ENCODE assay signal across 15 mouse cellular contexts in genomic region chr8:73512613-73513012, GRCm38 (mm10).
A peak's percentile ranks its signal among the peaks of the same experiment; 100 is the strongest.
DNase-seq lines count a peak whose midpoint lies in the region; ATAC-seq and TF ChIP-seq lines count a peak whose summit lies in the region.
"Had no signal": no experiment of that assay in that cellular context is flagged by ENCODE, and none has a peak within 500 bp of the region (broad histone marks: within the 10 kb centered on the region; RNA-seq: fewer than 3 reads in every experiment).

No protein-coding gene starts in this region.

- H3K4me3 ChIP-seq in forebrain, embryonic 14.5 days (ENCODE audit: low read depth, low read length), result no peak overlapping the region
- H3K4me3 ChIP-seq in neural tube, embryonic 15.5 days (replicated peaks), result no peak overlapping the region
- no peak overlapping the region for H3K4me3 ChIP-seq in kidney, adult 2 months (ENCODE audit: insufficient read depth, low read depth, low read length)
- H3K4me3 ChIP-seq: limb, embryonic 15.5 days; lung, embryonic 15.5 days had no signal

- peak; percentile 93 for ATAC-seq in forebrain, embryonic 14.5 days
- peak; percentile 89; the same call in 1 of the 2 replicates for ATAC-seq in neural tube, embryonic 15.5 days (ENCODE audit: low FRiP score)
- no peak for ATAC-seq in megakaryocyte-erythroid progenitor cell, adult 5-6 weeks (replicated peaks; ENCODE audit: low FRiP score, low TSS enrichment, poor library complexity, severe bottlenecking)
- ATAC-seq: CD4-positive, CD25-positive, alpha-beta regulatory T cell, adult 4 months had no signal

- H3K9ac ChIP-seq in forebrain, embryonic 14.5 days (ENCODE audit: low read length), result no peak overlapping the region
- no peak overlapping the region for H3K9ac ChIP-seq in neural tube, embryonic 15.5 days (replicated peaks)
- H3K9ac ChIP-seq: limb, embryonic 15.5 days; lung, embryonic 15.5 days had no signal

- H3K36me3 ChIP-seq in forebrain, embryonic 14.5 days (ENCODE audit: control insufficient read depth, insufficient read depth, low read length), result no peaks in the 10 kb centered on the region
- no peaks in the 10 kb centered on the region for H3K36me3 ChIP-seq in neural tube, embryonic 15.5 days
- H3K36me3 ChIP-seq in kidney, adult 2 months (ENCODE audit: control insufficient read depth, insufficient read depth, low read length), result no peaks in the 10 kb centered on the region
- H3K36me3 ChIP-seq: limb, embryonic 15.5 days; lung, embryonic 15.5 days had no signal

- H3K4me1 ChIP-seq in forebrain, embryonic 14.5 days (ENCODE audit: control insufficient read depth, insufficient read depth, low read length), result no peaks in the 10 kb centered on the region
- no peaks in the 10 kb centered on the region for H3K4me1 ChIP-seq in neural tube, embryonic 15.5 days
- H3K4me1 ChIP-seq in kidney, adult 2 months (ENCODE audit: control insufficient read depth, insufficient read depth, low read length), result no peaks in the 10 kb centered on the region
- H3K4me1 ChIP-seq: limb, embryonic 15.5 days; lung, embryonic 15.5 days had no signal

- intact Hi-C loops in left cerebral cortex, postnatal 14 days (cut with DNase I), result no loop called here
- intact Hi-C loops in left cerebral cortex, postnatal 36 days (cut with DNase I), result no loop called here

- H3K4me2 ChIP-seq in forebrain, embryonic 14.5 days (ENCODE audit: low read length), result no peak overlapping the region
- no peak overlapping the region for H3K4me2 ChIP-seq in neural tube, embryonic 15.5 days
- H3K4me2 ChIP-seq: limb, embryonic 15.5 days; lung, embryonic 15.5 days had no signal

- TF ChIP-seq POLR2A in kidney, adult 2 months (IDR thresholded peaks at IDR 0.05; ENCODE audit: low read depth, low read length), result no peak

- WGBS in forebrain, embryonic 14.5 days, result 22% methylated on average over 3 of the region's 3 CpGs
- WGBS in neural tube, embryonic 15.5 days, result 41% methylated on average over 3 of the region's 3 CpGs
- WGBS in kidney, adult 2 months, result 53% methylated on average over 3 of the region's 3 CpGs

- TF ChIP-seq CTCF in kidney, adult 2 months (conservative IDR thresholded peaks at IDR 0.05; ENCODE audit: insufficient read depth, insufficient read length, low read depth, low read length), result no peak

- no peak overlapping the region for H3K27ac ChIP-seq in forebrain, embryonic 14.5 days (ENCODE audit: low read depth, low read length)
- no peak overlapping the region for H3K27ac ChIP-seq in neural tube, embryonic 15.5 days (replicated peaks)
- H3K27ac ChIP-seq in kidney, adult 2 months (ENCODE audit: insufficient read depth, low read depth, low read length), result no peak overlapping the region
- H3K27ac ChIP-seq: limb, embryonic 15.5 days; lung, embryonic 15.5 days had no signal

- peak; percentile 22 to 43 for DNase-seq in left cerebral cortex, postnatal 14 days (ENCODE audit: low spot score in 2 of 2)
- no peak for DNase-seq in left cerebral cortex, postnatal 36 days (ENCODE audit: low spot score in 2 of 2)
- DNase-seq in forebrain, embryonic 14.5 days (ENCODE audit: low spot score), result peak; percentile 78
- peak; percentile 2 for DNase-seq in layer of hippocampus, adult 9-10 months (ENCODE audit: low spot score)
- no peak for DNase-seq in kidney, adult 2 months
- no peak for DNase-seq in adrenal gland, adult 2 months
- DNase-seq: adrenal gland, postnatal 10 days; cerebellum, adult 11 months; kidney, adult 18-20 months; thymus, postnatal 25 days had no signal

- no peaks in the 10 kb centered on the region for H3K27me3 ChIP-seq in forebrain, embryonic 14.5 days (replicated peaks; ENCODE audit: control insufficient read depth, insufficient read depth, low read length)
- no peaks in the 10 kb centered on the region for H3K27me3 ChIP-seq in neural tube, embryonic 15.5 days (replicated peaks)
- H3K27me3 ChIP-seq in kidney, adult 2 months (replicated peaks; ENCODE audit: control insufficient read depth, insufficient read depth, low read length), result no peaks in the 10 kb centered on the region
- H3K27me3 ChIP-seq: limb, embryonic 15.5 days; lung, embryonic 15.5 days had no signal

- H3K9me3 ChIP-seq in forebrain, embryonic 14.5 days (replicated peaks; ENCODE audit: control insufficient read depth, low read length), result no peaks in the 10 kb centered on the region
- H3K9me3 ChIP-seq in neural tube, embryonic 15.5 days (replicated peaks), result no peaks in the 10 kb centered on the region
- H3K9me3 ChIP-seq: limb, embryonic 15.5 days; lung, embryonic 15.5 days had no signal

Comparison
In these comparisons a context has a peak if more than half of its experiments do, and no peak if none do; other contexts are left out.
1. DNase-seq: peak in left cerebral cortex, postnatal 14 days (2 of 2), forebrain, embryonic 14.5 days (single experiment) and layer of hippocampus, adult 9-10 months (single experiment); none in left cerebral cortex, postnatal 36 days (0 of 2), kidney, adult 2 months (single experiment) and adrenal gland, adult 2 months (single experiment).